Mouse (Mus musculus) embryo, embryonic 11 days (tissue): ENCODE data around the gene Olfr1204.

Experiments used
- DNase-seq: peaks from one replicate; pipeline ENCODE4 v3.0.0-alpha.2; 2015

Gene Olfr1204

DNA sequence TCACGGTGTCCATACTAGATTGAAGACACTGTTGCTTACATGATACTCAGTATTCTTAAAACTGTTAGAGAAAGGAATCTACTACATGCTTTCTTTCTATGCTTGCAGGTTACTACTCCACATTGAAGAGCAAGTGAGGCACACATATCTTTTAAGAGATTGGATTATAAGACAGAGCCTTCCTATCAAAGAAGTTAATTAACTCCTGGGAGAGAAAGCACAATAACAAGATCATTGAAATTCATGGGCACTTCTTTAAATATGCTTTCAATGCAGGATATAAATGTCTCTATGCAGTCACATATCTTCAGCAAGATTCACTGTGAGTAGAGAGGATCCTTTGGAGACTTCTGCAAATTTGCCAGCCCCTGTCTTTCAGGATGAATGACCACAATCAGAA is at the start of gene Olfr1204:
Olfr1204 (plus strand) TSS at position 301 of the 400 bp plus-strand sequence.
- DNase-seq: no peak

DNA sequence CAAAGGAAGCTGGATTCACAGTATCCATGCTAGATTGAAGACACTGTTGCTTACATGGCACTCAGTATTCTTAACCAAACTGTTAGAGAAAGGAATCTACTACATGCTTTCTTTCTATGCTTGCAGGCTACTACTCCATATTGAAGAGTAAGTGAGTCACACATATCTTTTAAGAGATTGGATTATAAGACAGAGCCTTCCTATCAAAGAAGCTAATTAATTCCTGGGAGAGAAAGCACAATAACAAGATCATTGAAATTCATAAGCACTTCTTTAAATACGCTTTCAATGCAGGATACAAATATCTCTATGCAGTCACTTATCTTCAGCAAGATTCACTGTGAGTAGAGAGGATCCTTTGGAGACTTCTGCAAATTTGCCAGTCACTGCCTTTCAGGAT is 34.9 kb upstream of the Olfr1204 start, which contains the start of gene Olfr1202:
Olfr1202 (plus strand) TSS at position 301 of the 400 bp plus-strand sequence.
- DNase-seq: no peak

DNA sequence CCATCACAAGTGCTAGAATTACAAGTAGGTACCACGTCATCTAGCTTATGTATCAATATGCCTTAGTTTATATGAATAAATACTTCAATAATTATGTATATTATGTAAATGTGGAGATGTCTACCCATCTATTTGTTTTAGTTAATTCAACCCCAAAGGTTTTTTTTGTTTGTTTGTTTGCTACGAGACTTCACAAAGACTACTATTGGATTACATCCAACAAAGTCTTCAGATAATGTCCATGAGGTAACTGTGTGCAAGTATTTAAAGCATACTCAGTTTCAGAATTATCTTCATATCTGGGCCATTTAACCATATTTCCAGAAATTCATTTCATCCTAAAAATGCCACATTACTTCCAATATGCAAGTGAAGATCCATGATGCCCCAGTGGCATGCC is 19.7 kb upstream of the Olfr1204 start, which contains the start of gene Olfr1205:
Olfr1205 (plus strand) TSS at position 301 of the 400 bp plus-strand sequence.
- no peak for DNase-seq

DNA sequence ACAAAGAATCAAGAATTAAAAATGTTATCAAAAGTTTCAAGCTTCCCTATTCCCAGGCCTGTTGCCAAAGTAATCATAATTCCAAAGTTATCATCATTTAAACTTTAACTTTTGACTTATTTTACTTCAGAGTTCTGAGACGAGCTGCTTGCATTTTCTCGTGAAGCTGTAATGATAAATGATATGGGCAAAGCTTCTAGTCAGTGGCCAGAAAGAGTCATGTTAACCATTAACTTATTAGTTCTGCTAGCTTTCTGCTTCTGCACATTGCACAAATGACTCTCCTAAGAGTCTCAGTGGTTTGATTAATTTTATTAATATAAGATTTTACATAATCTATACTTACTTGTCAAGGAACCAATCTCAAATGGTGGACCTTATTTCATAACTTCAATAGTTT is 10.6 kb upstream of the Olfr1204 start:
- DNase-seq: no peak

DNA sequence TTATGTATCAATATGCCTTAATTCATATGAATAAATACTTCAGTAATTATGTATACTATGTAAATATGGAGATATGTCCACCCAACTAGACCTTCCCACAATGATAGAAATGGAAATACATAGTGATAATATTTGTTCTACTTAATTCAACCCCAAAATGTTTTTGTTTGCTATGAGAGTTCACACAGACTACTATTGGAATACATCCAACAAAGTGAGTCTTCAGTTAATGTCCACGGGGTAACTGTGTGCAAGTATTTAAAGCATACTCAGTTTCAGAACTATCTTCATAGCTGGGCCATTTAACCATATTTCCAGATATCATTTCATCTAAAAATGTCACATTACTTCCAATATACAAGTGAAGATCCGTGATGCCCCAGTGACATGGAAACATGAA is 13.8 kb downstream of the Olfr1204 start, which contains the start of gene Olfr1206:
Olfr1206 (plus strand) TSS at position 301 of the 400 bp plus-strand sequence.
- no peak for DNase-seq

DNA sequence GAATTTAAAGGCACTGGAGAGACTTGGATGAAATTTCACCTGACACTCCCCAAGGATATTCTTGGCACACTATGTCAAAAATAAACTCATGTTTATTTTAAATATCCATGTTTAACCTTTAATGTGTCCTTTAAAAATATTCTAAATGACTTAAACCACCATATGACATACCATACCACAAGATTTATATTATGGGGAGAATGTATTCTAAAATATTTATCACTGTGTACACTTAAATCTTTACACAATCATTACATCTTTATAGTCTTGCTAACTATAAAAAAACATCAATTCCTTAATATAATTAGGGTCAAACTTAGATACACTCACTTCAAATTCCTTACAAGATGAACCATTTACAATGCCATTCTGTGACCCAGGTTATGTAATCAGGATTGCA is 53.1 kb downstream of the Olfr1204 start, which contains the start of gene Olfr1208:
Olfr1208 (minus strand) TSS at position 101 of the 400 bp plus-strand sequence.
- DNase-seq: no peak
